Mouse (Mus musculus) MEL (cell line): ENCODE results near the gene Rpl26.

ENCODE experiments used
- CTCF ChIP-seq, 3 experiments: IDR thresholded peaks in 2 of 3; conservative IDR thresholded peaks in 1 of 3; 2 replicates each; pipeline ENCODE4 v1.5.1; 2011 to 2012; ENCODE audit warnings: low read length in 3 of 3, low read depth in 2 of 3, mild to moderate bottlenecking in 2 of 3, improper control_type of control experiment in 1 of 3, inconsistent platforms in 1 of 3, mixed read lengths in 1 of 3, moderate library complexity in 1 of 3; ENCODE audit not compliant: control insufficient read depth in 1 of 3, insufficient read depth in 1 of 3, poor library complexity in 1 of 3, severe bottlenecking in 1 of 3
- ELF1 ChIP-seq: IDR thresholded peaks from 2 replicates; pipeline ENCODE4 v1.6.1; 2014; ENCODE audit warnings: low read depth, mild to moderate bottlenecking, inconsistent platforms, low read length, improper control_type of control experiment, moderate library complexity
- MAZ ChIP-seq: IDR thresholded peaks from 2 replicates; pipeline ENCODE4 v1.6.1; 2012; ENCODE audit warnings: low read depth, mild to moderate bottlenecking, inconsistent platforms, low read length, improper control_type of control experiment
- MEF2A ChIP-seq: IDR thresholded peaks from 2 replicates; pipeline ENCODE4 v1.6.1; 2014; ENCODE audit warnings: low read depth, mild to moderate bottlenecking, inconsistent platforms, low read length, improper control_type of control experiment; ENCODE audit not compliant: poor library complexity, insufficient replicate concordance, severe bottlenecking; ENCODE audit errors: extremely low read depth
- POLR2A ChIP-seq, 2 experiments: IDR thresholded peaks; 2 replicates each; pipeline ENCODE4 v1.6.1; 2011 to 2012; ENCODE audit warnings: low read length in 2 of 2, mild to moderate bottlenecking in 2 of 2, control low read depth in 1 of 2, improper control_type of control experiment in 1 of 2, low read depth in 1 of 2, moderate library complexity in 1 of 2; ENCODE audit not compliant: control insufficient read depth in 1 of 2, insufficient read depth in 1 of 2, poor library complexity in 1 of 2
- TAL1 ChIP-seq: IDR thresholded peaks from 2 replicates; pipeline ENCODE4 v1.6.1; 2012; ENCODE audit warnings: mild to moderate bottlenecking, inconsistent platforms, low read length, moderate library complexity, mixed read lengths
- UBTF ChIP-seq: IDR thresholded peaks from 2 replicates; pipeline ENCODE4 v1.6.1; 2012; ENCODE audit warnings: low read depth, mild to moderate bottlenecking, inconsistent platforms, low read length, improper control_type of control experiment, moderate library complexity, borderline replicate concordance; ENCODE audit not compliant: insufficient read depth
- USF2 ChIP-seq, 2 experiments: IDR thresholded peaks; 2 replicates each; pipeline ENCODE4 v1.6.1; 2011 to 2012; ENCODE audit warnings: improper control_type of control experiment in 2 of 2, low read length in 2 of 2, borderline replicate concordance in 1 of 2, inconsistent platforms in 1 of 2, low read depth in 1 of 2, mild to moderate bottlenecking in 1 of 2; ENCODE audit not compliant: insufficient read depth in 1 of 2
- ZKSCAN1 ChIP-seq: IDR thresholded peaks from 2 replicates; pipeline ENCODE4 v1.6.1; 2012; ENCODE audit warnings: low read depth, mild to moderate bottlenecking, inconsistent platforms, low read length, improper control_type of control experiment, moderate library complexity

GRCm38 (mm10) chr11:68902047-68902364, 623 bp downstream of the Rpl26 start:
- no peak for TF ChIP-seq USF2 (IDR thresholded peaks at IDR 0.05; ENCODE audit: borderline replicate concordance in 1 of 2, insufficient read depth in 1 of 2, low read depth in 1 of 2, low read length in 2 of 2)
- TF ChIP-seq ELF1: no peak
- TF ChIP-seq TAL1: no peak
- TF ChIP-seq POLR2A (IDR thresholded peaks at IDR 0.05; ENCODE audit: control insufficient read depth in 1 of 2, insufficient read depth in 1 of 2, low read depth in 1 of 2, low read length in 2 of 2, poor library complexity in 1 of 2): no peak
- TF ChIP-seq MEF2A: no peak
- no peak for TF ChIP-seq ZKSCAN1
- TF ChIP-seq CTCF (IDR thresholded peaks at IDR 0.05 in 2 of 3, conservative IDR thresholded peaks at IDR 0.05 in 1 of 3; ENCODE audit: control insufficient read depth in 1 of 3, insufficient read depth in 1 of 3, low read depth in 2 of 3, low read length in 3 of 3, poor library complexity in 1 of 3, severe bottlenecking in 1 of 3): no peak
- TF ChIP-seq MAZ: no peak
- TF ChIP-seq UBTF: no peak
